Mouse (Mus musculus) megakaryocyte, embryonic 14.5 days (primary cell): ENCODE data around the gene Zfp81. TPM values are rescaled to one million over a fixed set of nuclear protein-coding genes. Genes with fewer than 3 reads are reported as not detected.
A peak's percentile ranks its signal among the peaks of the same experiment; 100 is the strongest.
"Not testable (repeated sequence)": the region's sequence is repeated elsewhere in the genome, so short reads cannot be mapped to it uniquely, and the experiment has no call there.

Experiments used
- H3K27me3 ChIP-seq: replicated peaks from 2 replicates; pipeline ENCODE3; 2012; ENCODE audit warnings: inconsistent platforms
- H3K36me3 ChIP-seq: replicated peaks from 2 replicates; pipeline ENCODE3; 2012; ENCODE audit warnings: low read length, inconsistent platforms, mixed read lengths
- H3K4me1 ChIP-seq: 2 replicates; pipeline ENCODE4 v1.6.1; 2012; ENCODE audit warnings: inconsistent platforms
- H3K4me3 ChIP-seq: replicated peaks from 2 replicates; pipeline ENCODE3; 2012; ENCODE audit warnings: moderate library complexity, mild to moderate bottlenecking, inconsistent platforms
- H3K9me3 ChIP-seq: 2 replicates; pipeline ENCODE4 v1.6.1; 2012; ENCODE audit warnings: inconsistent platforms
- FLI1 ChIP-seq: IDR thresholded peaks from 2 replicates; pipeline ENCODE4 v1.6.1; 2012; ENCODE audit warnings: low read length, inconsistent platforms, mixed read lengths
- GATA1 ChIP-seq: IDR thresholded peaks from 3 replicates; pipeline ENCODE4 v1.6.1; 2012; ENCODE audit warnings: mixed read lengths, low read length, inconsistent platforms, borderline replicate concordance
- polyA plus RNA-seq: library from polyadenylated mRNA; stranded (reverse); fragments of >175 nt; gene quantifications from 2 replicates; pipeline ENCODE4 v1.2.3, GENCODE M21; 2012; ENCODE audit warnings: low replicate concordance; ENCODE audit not compliant: insufficient read depth

The Zfp81 gene
- polyA plus RNA-seq: 0.04 TPM in 1 of 2 replicates, not detected in the other

GRCm38 (mm10) chr17:33358411-33359384 lies at the start of gene Zfp81:
Gene Zfp81, minus strand, starts transcription at chr17:33358878.
- Histone ChIP-seq H3K36me3 (peaks cover 5% of the 10 kb centered on the region), H3K9me3 (peaks cover 4% of the 10 kb centered on the region), H3K27me3 (no peaks in the 10 kb centered on the region), H3K4me1 (peaks cover 21% of the 10 kb centered on the region), H3K4me3 (peak within 1 kb of the TSS; percentile 98)
- no peak for TF ChIP-seq FLI1
- no peak for TF ChIP-seq GATA1

GRCm38 (mm10) chr17:33394182-33395034 lies 35.7 kb upstream of the Zfp81 start, which contains the start of gene Zfp101:
Gene Zfp101, minus strand, starts transcription at chr17:33394641.
- H3K9me3 ChIP-seq: no peaks in the 10 kb centered on the region
- peak within 1 kb of the TSS; percentile 99 for H3K4me3 ChIP-seq

GRCm38 (mm10) chr17:33392271-33392670 lies 33.6 kb upstream of the Zfp81 start:
- TF ChIP-seq GATA1 (no peak), FLI1 (no peak)
- H3K4me1 ChIP-seq: peaks cover 36% of the 10 kb centered on the region
- no peaks in the 10 kb centered on the region for H3K27me3 ChIP-seq
- no peak overlapping the region for H3K4me3 ChIP-seq
- H3K9me3 ChIP-seq: no peaks in the 10 kb centered on the region
- H3K36me3 ChIP-seq: peaks cover 25% of the 10 kb centered on the region

More at GRCm38 (mm10) chr17:33394182-33395034, 35.7 kb upstream of the Zfp81 start, which contains the start of gene Zfp101:
- Histone ChIP-seq H3K36me3 (peaks cover 18% of the 10 kb centered on the region), H3K27me3 (no peaks in the 10 kb centered on the region), H3K4me1 (peaks cover 23% of the 10 kb centered on the region)
- TF ChIP-seq GATA1 (no peak), FLI1 (no peak)

GRCm38 (mm10) chr17:33385705-33386104 lies 27.0 kb upstream of the Zfp81 start:
- TF ChIP-seq GATA1: no peak
- TF ChIP-seq FLI1: no peak
- H3K4me3 ChIP-seq: no peak overlapping the region
- H3K36me3 ChIP-seq: peaks cover 67% of the 10 kb centered on the region

GRCm38 (mm10) chr17:33372795-33373194 lies 14.1 kb upstream of the Zfp81 start:
- Histone ChIP-seq H3K27me3 (no peaks in the 10 kb centered on the region), H3K36me3 (peaks cover 6% of the 10 kb centered on the region), H3K4me1 (no peaks in the 10 kb centered on the region), H3K4me3 (no peak overlapping the region), H3K9me3 (peaks cover 10% of the 10 kb centered on the region)
- TF ChIP-seq FLI1: no peak
- no peak for TF ChIP-seq GATA1

More at GRCm38 (mm10) chr17:33385705-33386104, 27.0 kb upstream of the Zfp81 start:
- H3K27me3 ChIP-seq: no peaks in the 10 kb centered on the region
- H3K4me1 ChIP-seq: peaks cover 36% of the 10 kb centered on the region
- no peaks in the 10 kb centered on the region for H3K9me3 ChIP-seq

GRCm38 (mm10) chr17:33352981-33353380 lies 5.7 kb downstream of the Zfp81 start:
- Histone ChIP-seq H3K9me3 (peaks cover 24% of the 10 kb centered on the region), H3K4me3 (no peak overlapping the region), H3K27me3 (no peaks in the 10 kb centered on the region), H3K36me3 (peaks cover 7% of the 10 kb centered on the region), H3K4me1 (peaks cover 11% of the 10 kb centered on the region)
- TF ChIP-seq FLI1 (no peak), GATA1 (no peak)

- not testable (repeated sequence) for H3K27me3 ChIP-seq, H3K9me3 ChIP-seq, H3K36me3 ChIP-seq, H3K4me1 ChIP-seq, H3K4me3 ChIP-seq
These were observed 68.9 kb downstream of the Zfp81 start for GRCm38 (mm10) chr17:33289876-33290149.

- H3K36me3 ChIP-seq, H3K9me3 ChIP-seq, H3K27me3 ChIP-seq, H3K4me3 ChIP-seq, H3K4me1 ChIP-seq: not testable (repeated sequence)
These were observed 69.4 kb downstream of the Zfp81 start, which contains the start of gene Zfp955b for GRCm38 (mm10) chr17:33289039-33289875. Gene Zfp955b, plus strand, starts transcription at chr17:33289544.

Other genes starting within 250 kb of the Zfp81 start
- not detected in 2 replicates for gene Morc2b, start 219.2 kb downstream of the Zfp81 start, polyA plus RNA-seq
- gene Olfr55, start 190.4 kb downstream of the Zfp81 start, polyA plus RNA-seq: 0.87 TPM in 1 of 2 replicates, not detected in the other
- not detected in 2 replicates for gene Olfr239, start 167.6 kb downstream of the Zfp81 start, polyA plus RNA-seq
- not detected in 2 replicates for gene Olfr1564, start 137.2 kb downstream of the Zfp81 start, polyA plus RNA-seq
- gene Zfp955a, start 103.7 kb downstream of the Zfp81 start, polyA plus RNA-seq: 0.12 TPM in 1 of 2 replicates, not detected in the other
- not detected in 2 replicates for gene Olfr63, start 94.2 kb downstream of the Zfp81 start, polyA plus RNA-seq
- gene Zfp955b, start 69.3 kb downstream of the Zfp81 start, polyA plus RNA-seq: 0.11 and 0.28 TPM in 2 replicates
- 0.06 TPM in 1 of 2 replicates, not detected in the other for gene Zfp101, start 35.8 kb upstream of the Zfp81 start, polyA plus RNA-seq
- not detected in 2 replicates for gene Actl9, start 74.0 kb upstream of the Zfp81 start, polyA plus RNA-seq
- gene Adamts10, start 165.3 kb upstream of the Zfp81 start, polyA plus RNA-seq: 11.6 and 15.5 TPM in 2 replicates
- 5.5 and 19.9 TPM in 2 replicates for gene Myo1f, start 196.8 kb upstream of the Zfp81 start, polyA plus RNA-seq